Mouse (Mus musculus): ENCODE results near the gene Sf1.

The Sf1 gene

GRCm38 (mm10) chr19:6375423-6376254 is 12.1 kb downstream of the Sf1 start:
- DNase-seq (ENCODE audit: low spot score in 2 of 2): no peak

- peak in 1 of 2 experiments; percentile 44 for DNase-seq (ENCODE audit: low spot score in 2 of 2)
Observed at GRCm38 (mm10) chr19:6376255-6376564, 12.7 kb downstream of the Sf1 start.

- DNase-seq (ENCODE audit: low spot score in 2 of 2): no peak
Observed at GRCm38 (mm10) chr19:6376643-6377042, 13.2 kb downstream of the Sf1 start.

- no peak for DNase-seq (ENCODE audit: low spot score in 2 of 2)
Observed at GRCm38 (mm10) chr19:6377327-6378040, 14.0 kb downstream of the Sf1 start.

- no peak for DNase-seq (ENCODE audit: low spot score in 2 of 2)
Observed at GRCm38 (mm10) chr19:6380411-6381166, 17.1 kb downstream of the Sf1 start.

GRCm38 (mm10) chr19:6381238-6381637 is 17.7 kb downstream of the Sf1 start:
- no peak for DNase-seq (ENCODE audit: low spot score in 2 of 2)

- no peak for DNase-seq (ENCODE audit: low spot score in 2 of 2)
Observed at GRCm38 (mm10) chr19:6382323-6382924, 18.9 kb downstream of the Sf1 start.

- DNase-seq (ENCODE audit: low spot score in 2 of 2): no peak
Observed at GRCm38 (mm10) chr19:6383470-6383869, 20.0 kb downstream of the Sf1 start.

GRCm38 (mm10) chr19:6384128-6384527 is 20.6 kb downstream of the Sf1 start, which contains the start of gene Pygm:
Pygm (plus strand) TSS chr19:6384399.
- DNase-seq (ENCODE audit: low spot score in 2 of 2): no peak

- DNase-seq (ENCODE audit: low spot score in 2 of 2): no peak
Observed at GRCm38 (mm10) chr19:6384954-6385353, 21.5 kb downstream of the Sf1 start.

- no peak for DNase-seq (ENCODE audit: low spot score in 2 of 2)
Observed at GRCm38 (mm10) chr19:6385419-6385818, 21.9 kb downstream of the Sf1 start.

GRCm38 (mm10) chr19:6385821-6386220 is 22.3 kb downstream of the Sf1 start:
- no peak for DNase-seq (ENCODE audit: low spot score in 2 of 2)

- no peak for DNase-seq (ENCODE audit: low spot score in 2 of 2)
Observed at GRCm38 (mm10) chr19:6386234-6386633, 22.7 kb downstream of the Sf1 start.

GRCm38 (mm10) chr19:6388006-6388405 is 24.5 kb downstream of the Sf1 start:
- no peak for DNase-seq (ENCODE audit: low spot score in 2 of 2)

- DNase-seq (ENCODE audit: low spot score in 2 of 2): no peak
Observed at GRCm38 (mm10) chr19:6389803-6390202, 26.3 kb downstream of the Sf1 start.

GRCm38 (mm10) chr19:6390251-6390650 is 26.8 kb downstream of the Sf1 start:
- no peak for DNase-seq (ENCODE audit: low spot score in 2 of 2)

- DNase-seq (ENCODE audit: low spot score in 2 of 2): no peak
Observed at GRCm38 (mm10) chr19:6392743-6393393, 29.4 kb downstream of the Sf1 start.

GRCm38 (mm10) chr19:6393637-6394036 is 30.1 kb downstream of the Sf1 start:
- no peak for DNase-seq (ENCODE audit: low spot score in 2 of 2)

- no peak for DNase-seq (ENCODE audit: low spot score in 2 of 2)
Observed at GRCm38 (mm10) chr19:6396237-6396636, 32.7 kb downstream of the Sf1 start.

- no peak for DNase-seq (ENCODE audit: low spot score in 2 of 2)
Observed at GRCm38 (mm10) chr19:6397582-6398249, 34.2 kb downstream of the Sf1 start.
